In genomic region chr4:127027228-127028190, GRCm38 (mm10) we compare ENCODE assay signal across 9 mouse cellular contexts. TPM values are rescaled to one million over a fixed set of nuclear protein-coding genes. Genes with fewer than 3 reads are reported as not detected.
DNase-seq lines count a peak whose midpoint lies in the region; TF ChIP-seq lines count a peak whose summit lies in the region.
"Had no signal": no experiment of that assay in that cellular context is flagged by ENCODE, and none has a peak within 500 bp of the region (broad histone marks: within the 10 kb centered on the region; RNA-seq: fewer than 3 reads in every experiment).

No protein-coding gene starts in this region.

- no peak for TF ChIP-seq RAD21 in MEL (IDR thresholded peaks at IDR 0.05; ENCODE audit: low read depth, low read length)

- WGBS in heart, embryonic 10.5 days: 80% methylated on average over 4 of the region's 4 CpGs
- WGBS in embryonic facial prominence, embryonic 10.5 days: 83% methylated on average over 4 of the region's 4 CpGs
- 89% methylated on average over 4 of the region's 4 CpGs for WGBS in limb, embryonic 10.5 days

- H3K79me2 ChIP-seq in MEL (ENCODE audit: control insufficient read depth, insufficient read depth, low read length, poor library complexity): peaks cover 59% of the 10 kb centered on the region

- no peak overlapping the region for H3K9ac ChIP-seq in MEL (ENCODE audit: control insufficient read depth, low read depth, low read length, poor library complexity, severe bottlenecking)
- H3K9ac ChIP-seq: limb, embryonic 15.5 days had no signal

- H3K4me3 ChIP-seq in heart, embryonic 10.5 days: no peak overlapping the region
- no peak overlapping the region for H3K4me3 ChIP-seq in MEL (ENCODE audit: control insufficient read depth in 1 of 2, insufficient read depth in 1 of 2, low read depth in 2 of 2, low read length in 2 of 2)
- no peak overlapping the region for H3K4me3 ChIP-seq in embryonic facial prominence, embryonic 10.5 days
- no peak overlapping the region for H3K4me3 ChIP-seq in limb, embryonic 10.5 days
- H3K4me3 ChIP-seq: limb, embryonic 15.5 days had no signal

- TF ChIP-seq CTCF in MEL (IDR thresholded peaks at IDR 0.05 in 2 of 3, conservative IDR thresholded peaks at IDR 0.05 in 1 of 3; ENCODE audit: control insufficient read depth in 1 of 3, insufficient read depth in 1 of 3, low read depth in 2 of 3, low read length in 3 of 3, poor library complexity in 1 of 3, severe bottlenecking in 1 of 3): peak; percentile 6 to 48 (median 42); a peak in 4 of 6 replicates

- H3K27me3 ChIP-seq in heart, embryonic 10.5 days (ENCODE audit: insufficient read depth, poor library complexity, severe bottlenecking): no peaks in the 10 kb centered on the region
- no peaks in the 10 kb centered on the region for H3K27me3 ChIP-seq in MEL (ENCODE audit: control insufficient read depth in 1 of 2, insufficient read depth in 2 of 2, low read length in 2 of 2)
- no peaks in the 10 kb centered on the region for H3K27me3 ChIP-seq in embryonic facial prominence, embryonic 10.5 days (replicated peaks; ENCODE audit: low read depth, poor library complexity, severe bottlenecking)
- H3K27me3 ChIP-seq in limb, embryonic 10.5 days (ENCODE audit: low read depth, poor library complexity, severe bottlenecking): no peaks in the 10 kb centered on the region
- H3K27me3 ChIP-seq: limb, embryonic 15.5 days had no signal

- peaks cover 10% of the 10 kb centered on the region for H3K4me1 ChIP-seq in heart, embryonic 10.5 days
- peaks cover 4 to 18% of the 10 kb centered on the region in 2 experiments; a peak in 3 of 4 replicates for H3K4me1 ChIP-seq in MEL (ENCODE audit: control insufficient read depth in 1 of 2, insufficient read depth in 2 of 2, low read length in 2 of 2)
- H3K4me1 ChIP-seq in embryonic facial prominence, embryonic 10.5 days: peaks cover 25% of the 10 kb centered on the region
- H3K4me1 ChIP-seq in limb, embryonic 10.5 days: peaks cover 20% of the 10 kb centered on the region

- peak; percentile 32 to 46 for DNase-seq in heart, adult 18-20 months
- no peak for DNase-seq in heart, embryonic 10.5 days (ENCODE audit: low spot score)
- DNase-seq in 3T3-L1 (ENCODE audit: low read depth, low spot score) (peak; percentile 83), MEL (ENCODE audit: low read depth, low spot score) (peak; percentile 58)
- DNase-seq in embryonic facial prominence, embryonic 10.5 days (ENCODE audit: low spot score): peak; percentile 48
- DNase-seq in limb, embryonic 10.5 days (ENCODE audit: low spot score): peak; percentile 44
- DNase-seq in retina, postnatal 7 days (ENCODE audit: low read depth, low spot score): peak; percentile 49
- DNase-seq in left cerebral cortex, adult 9 months (ENCODE audit: low spot score in 2 of 2): no peak

- no peak for TF ChIP-seq EP300 in MEL (IDR thresholded peaks at IDR 0.05; ENCODE audit: low read depth in 1 of 2, low read length in 2 of 2)

- peaks cover 99% of the 10 kb centered on the region for H3K36me3 ChIP-seq in heart, embryonic 10.5 days
- H3K36me3 ChIP-seq in MEL (ENCODE audit: control insufficient read depth in 1 of 2, insufficient read depth in 2 of 2, low read length in 2 of 2): peaks cover 74 to 91% of the 10 kb centered on the region in 2 experiments
- H3K36me3 ChIP-seq in embryonic facial prominence, embryonic 10.5 days (replicated peaks): peaks cover 100% of the 10 kb centered on the region
- peaks cover 100% of the 10 kb centered on the region for H3K36me3 ChIP-seq in limb, embryonic 10.5 days

- H3K9me3 ChIP-seq in heart, embryonic 10.5 days: no peaks in the 10 kb centered on the region
- no peaks in the 10 kb centered on the region for H3K9me3 ChIP-seq in MEL (replicated peaks; ENCODE audit: insufficient read depth, low read length)
- no peaks in the 10 kb centered on the region for H3K9me3 ChIP-seq in embryonic facial prominence, embryonic 10.5 days
- no peaks in the 10 kb centered on the region for H3K9me3 ChIP-seq in limb, embryonic 10.5 days (replicated peaks)
- H3K9me3 ChIP-seq: limb, embryonic 15.5 days had no signal

- H3K27ac ChIP-seq in heart, embryonic 10.5 days: no peak overlapping the region
- no peak overlapping the region for H3K27ac ChIP-seq in MEL (ENCODE audit: control insufficient read depth, low read depth, low read length)
- no peak overlapping the region for H3K27ac ChIP-seq in embryonic facial prominence, embryonic 10.5 days (replicated peaks)
- no peak overlapping the region for H3K27ac ChIP-seq in limb, embryonic 10.5 days
- H3K27ac ChIP-seq: limb, embryonic 15.5 days had no signal

- TF ChIP-seq POLR2A in MEL (IDR thresholded peaks at IDR 0.05; ENCODE audit: control insufficient read depth in 1 of 2, insufficient read depth in 1 of 2, low read depth in 1 of 2, low read length in 2 of 2, poor library complexity in 1 of 2): no peak

TF ChIP-seq in MEL, 35 proteins besides CTCF, POLR2A, EP300 and RAD21:
- TF ChIP-seq ZMIZ1 (IDR thresholded peaks at IDR 0.05; ENCODE audit: low read depth, low read length): no peak
- peak; percentile 62 for TF ChIP-seq ZNF384 (IDR thresholded peaks at IDR 0.05; ENCODE audit: low read depth, low read length)
- no peak for TF ChIP-seq UBTF (IDR thresholded peaks at IDR 0.05; ENCODE audit: borderline replicate concordance, insufficient read depth, low read depth, low read length)
- no peak for TF ChIP-seq SMC3 (IDR thresholded peaks at IDR 0.05; ENCODE audit: low read depth, low read length)
- TF ChIP-seq KAT2A (conservative IDR thresholded peaks at IDR 0.05; ENCODE audit: low read depth, low read length): no peak
- TF ChIP-seq ZKSCAN1 (IDR thresholded peaks at IDR 0.05; ENCODE audit: low read depth, low read length): no peak
- no peak for TF ChIP-seq SIN3A (IDR thresholded peaks at IDR 0.05; ENCODE audit: low read length)
- TF ChIP-seq HCFC1 (IDR thresholded peaks at IDR 0.05; ENCODE audit: low read depth, low read length): no peak
- no peak for TF ChIP-seq JUND (IDR thresholded peaks at IDR 0.05; ENCODE audit: low read depth, low read length)

RNA-seq across cellular contexts. Expression of gene Sfpq, which starts 6.4 kb away (rescaled TPM):
- 10 to 100 TPM; 65.8 to 77.0 TPM for total RNA-seq in heart, adult 18-20 months (2021)
- 49.1 and 75.9 TPM in 2 replicates for polyA plus RNA-seq in heart, embryonic 10.5 days (2016; fragmentation: Nextera tagmentation; extraction: Ambion mirVana)
- total RNA-seq in MEL (2012; rRNA removed): 255 and 259 TPM in 2 replicates
- 100 to 1,000 TPM; 100 to 366 TPM for polyA plus RNA-seq in MEL (2012; ENCODE audit: insufficient read depth in 1 of 2, insufficient read length in 2 of 2, low read depth in 1 of 2, low replicate concordance in 2 of 2, missing spikeins in 1 of 2)
- polyA plus RNA-seq in embryonic facial prominence, embryonic 10.5 days (2016; fragmentation: Nextera tagmentation; extraction: Ambion mirVana): 111 and 120 TPM in 2 replicates
- polyA plus RNA-seq in limb, embryonic 10.5 days (2016; fragmentation: Nextera tagmentation; extraction: Ambion mirVana): 114 and 122 TPM in 2 replicates

RNA-seq across cellular contexts. Expression of gene Zmym1, which starts 33.4 kb away (rescaled TPM):
- total RNA-seq in heart, adult 18-20 months (2021): 1 to 10 TPM; 6.1 to 8.6 TPM
- 18.3 and 26.0 TPM in 2 replicates for polyA plus RNA-seq in heart, embryonic 10.5 days (2016; fragmentation: Nextera tagmentation; extraction: Ambion mirVana)
- 17.3 and 17.6 TPM in 2 replicates for total RNA-seq in MEL (2012; rRNA removed)
- polyA plus RNA-seq in MEL (2012; ENCODE audit: insufficient read depth in 1 of 2, insufficient read length in 2 of 2, low read depth in 1 of 2, low replicate concordance in 2 of 2, missing spikeins in 1 of 2): 10 to 100 TPM in 1 of 2 experiments, not detected in 1; 13.2 TPM
- 35.9 and 37.1 TPM in 2 replicates for polyA plus RNA-seq in embryonic facial prominence, embryonic 10.5 days (2016; fragmentation: Nextera tagmentation; extraction: Ambion mirVana)
- 34.8 and 35.3 TPM in 2 replicates for polyA plus RNA-seq in limb, embryonic 10.5 days (2016; fragmentation: Nextera tagmentation; extraction: Ambion mirVana)

RNA-seq across cellular contexts. Expression of gene Zmym6, which starts 49.7 kb away (rescaled TPM):
- total RNA-seq in heart, adult 18-20 months (2021): 10 to 100 TPM in 1 of 2 experiments, 1 to 10 TPM in 1; 9.5 to 12.7 TPM
- 13.2 and 15.2 TPM in 2 replicates for polyA plus RNA-seq in heart, embryonic 10.5 days (2016; fragmentation: Nextera tagmentation; extraction: Ambion mirVana)
- total RNA-seq in MEL (2012; rRNA removed): not detected in 2 replicates
- not detected for polyA plus RNA-seq in MEL (2012; ENCODE audit: insufficient read depth in 1 of 2, insufficient read length in 2 of 2, low read depth in 1 of 2, low replicate concordance in 2 of 2, missing spikeins in 1 of 2)
- 24.0 and 25.5 TPM in 2 replicates for polyA plus RNA-seq in embryonic facial prominence, embryonic 10.5 days (2016; fragmentation: Nextera tagmentation; extraction: Ambion mirVana)
- polyA plus RNA-seq in limb, embryonic 10.5 days (2016; fragmentation: Nextera tagmentation; extraction: Ambion mirVana): 18.4 and 23.2 TPM in 2 replicates

RNA-seq across cellular contexts. Expression of gene Zmym4, which starts 59.6 kb away (rescaled TPM):
- total RNA-seq in heart, adult 18-20 months (2021): 10 to 100 TPM; 20.0 to 23.1 TPM
- 14.9 and 16.3 TPM in 2 replicates for polyA plus RNA-seq in heart, embryonic 10.5 days (2016; fragmentation: Nextera tagmentation; extraction: Ambion mirVana)
- total RNA-seq in MEL (2012; rRNA removed): 14.9 and 16.8 TPM in 2 replicates
- polyA plus RNA-seq in MEL (2012; ENCODE audit: insufficient read depth in 1 of 2, insufficient read length in 2 of 2, low read depth in 1 of 2, low replicate concordance in 2 of 2, missing spikeins in 1 of 2): 10 to 100 TPM; 23.6 to 71.1 TPM
- polyA plus RNA-seq in embryonic facial prominence, embryonic 10.5 days (2016; fragmentation: Nextera tagmentation; extraction: Ambion mirVana): 28.0 and 29.0 TPM in 2 replicates
- polyA plus RNA-seq in limb, embryonic 10.5 days (2016; fragmentation: Nextera tagmentation; extraction: Ambion mirVana): 24.5 and 28.0 TPM in 2 replicates

Comparison
In these comparisons a context has a peak if more than half of its experiments do, and no peak if none do; other contexts are left out.
1. DNase-seq: peak in heart, adult 18-20 months (2 of 2), 3T3-L1 (single experiment), MEL (single experiment), embryonic facial prominence, embryonic 10.5 days (single experiment), limb, embryonic 10.5 days (single experiment) and retina, postnatal 7 days (single experiment); none in heart, embryonic 10.5 days (single experiment) and left cerebral cortex, adult 9 months (0 of 2).
2. RNA of gene Zmym6, which starts 49.7 kb away (polyA plus RNA-seq): 24.0 to 25.5 TPM in embryonic facial prominence, embryonic 10.5 days, 18.4 to 23.2 TPM in limb, embryonic 10.5 days and 13.2 to 15.2 TPM in heart, embryonic 10.5 days; not detected in MEL; every median in the first group is over 10 times any median in the second.